ENCODE assay signal across 22 mouse cellular contexts in the genomic region with DNA sequence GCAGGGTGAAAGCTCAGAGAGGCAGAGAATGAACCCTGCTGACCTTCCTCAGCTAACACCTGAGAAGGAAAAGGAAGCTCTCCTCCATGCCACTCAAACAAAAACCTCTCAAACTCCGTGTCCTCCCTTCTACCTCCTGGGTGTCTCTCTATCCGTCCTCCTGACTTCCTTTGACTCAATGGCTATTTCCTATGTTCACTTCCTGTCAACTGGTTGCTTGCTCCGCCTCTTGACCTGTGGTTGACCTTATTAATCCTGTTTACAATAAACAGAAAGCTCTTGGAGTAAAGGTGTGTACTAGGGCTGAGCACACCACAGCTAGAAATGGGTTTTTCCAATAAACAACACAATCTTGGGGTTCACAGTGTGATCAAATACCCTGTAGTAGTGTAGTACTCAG. TPM values are rescaled to one million over a fixed set of nuclear protein-coding genes. Genes with fewer than 3 reads are reported as not detected.
A peak's percentile ranks its signal among the peaks of the same experiment; 100 is the strongest.
DNase-seq lines count a peak whose midpoint lies in the region; ATAC-seq and TF ChIP-seq lines count a peak whose summit lies in the region.
"Had no signal": no experiment of that assay in that cellular context is flagged by ENCODE, and none has a peak within 500 bp of the region (broad histone marks: within the 10 kb centered on the region; RNA-seq: fewer than 3 reads in every experiment).

No protein-coding gene starts in this region.

- peak overlapping the region; percentile 65; the same call in 1 of the 2 replicates for H3K27ac ChIP-seq in ES-Bruce4 (ENCODE audit: insufficient read depth, low read length)
- H3K27ac ChIP-seq: embryonic facial prominence, embryonic 12.5 days; forebrain, embryonic 15.5 days; heart, embryonic 15.5 days; hindbrain, embryonic 13.5 days; hindbrain, postnatal 0 days had no signal

- TF ChIP-seq EP300 in ES-Bruce4 (IDR thresholded peaks at IDR 0.05; ENCODE audit: insufficient read depth, low read depth, low read length): no peak

- TF ChIP-seq CTCF in ES-Bruce4 (IDR thresholded peaks at IDR 0.05; ENCODE audit: low read depth, low read length): no peak

- peak; percentile 22 for DNase-seq in CD4-positive, CD25-positive, alpha-beta regulatory T cell, adult 2 months (ENCODE audit: low read depth, low spot score)
- DNase-seq in ZHBTc4 (ENCODE audit: low read depth, low spot score): peak; percentile 66
- no peak for DNase-seq in liver
- DNase-seq in urinary bladder, postnatal 14 days (ENCODE audit: low spot score): no peak
- DNase-seq in kidney, adult 11 months: no peak
- DNase-seq: adrenal gland, postnatal 14 days; cerebellum, adult 8-10 months; cerebellum, postnatal 14 days; embryo, embryonic 11 days; gastrocnemius, postnatal 14 days; heart, adult 2 months; heart, postnatal 14 days; kidney, adult 9 months had no signal

- no peaks in the 10 kb centered on the region for H3K4me1 ChIP-seq in ES-Bruce4 (ENCODE audit: control insufficient read depth, insufficient read depth, low read length)
- H3K4me1 ChIP-seq: embryonic facial prominence, embryonic 12.5 days; forebrain, embryonic 15.5 days; hindbrain, embryonic 13.5 days had no signal

- no peaks in the 10 kb centered on the region for H3K27me3 ChIP-seq in ES-Bruce4 (ENCODE audit: control insufficient read depth, insufficient read depth, low read length, poor library complexity, severe bottlenecking)
- H3K27me3 ChIP-seq: embryonic facial prominence, embryonic 12.5 days; forebrain, embryonic 15.5 days; heart, embryonic 15.5 days; hindbrain, embryonic 13.5 days had no signal

- ATAC-seq in inflammation-experienced regulatory T-cells, adult 6 months: peak; percentile 56
- ATAC-seq: forebrain, embryonic 15.5 days; hindbrain, postnatal 0 days; intestine, postnatal 0 days had no signal

- H3K36me3 ChIP-seq in ES-Bruce4 (ENCODE audit: control insufficient read depth, insufficient read depth, low read length, poor library complexity, severe bottlenecking): peaks cover 31% of the 10 kb centered on the region

- TF ChIP-seq POLR2A in ES-Bruce4 (IDR thresholded peaks at IDR 0.05; ENCODE audit: insufficient read depth, low read length): no peak

- H3K9me3 ChIP-seq in ES-Bruce4 (replicated peaks; ENCODE audit: control insufficient read depth, insufficient read depth, low read length, poor library complexity, severe bottlenecking): no peaks in the 10 kb centered on the region; the same call in 1 of the 2 replicates
- H3K9me3 ChIP-seq: embryonic facial prominence, embryonic 12.5 days; forebrain, embryonic 15.5 days; heart, embryonic 15.5 days; hindbrain, embryonic 13.5 days had no signal

- no peak overlapping the region; the same call in 1 of the 2 replicates for H3K4me3 ChIP-seq in ES-Bruce4 (ENCODE audit: low read depth, low read length)
- H3K4me3 ChIP-seq: embryonic facial prominence, embryonic 12.5 days; forebrain, embryonic 15.5 days; heart, adult 2 months; heart, embryonic 15.5 days; hindbrain, embryonic 13.5 days had no signal

- no peak overlapping the region for H3K9ac ChIP-seq in ES-Bruce4 (ENCODE audit: low read depth, poor library complexity, severe bottlenecking)
- H3K9ac ChIP-seq: embryonic facial prominence, embryonic 12.5 days; forebrain, embryonic 15.5 days; heart, embryonic 15.5 days; hindbrain, embryonic 13.5 days had no signal

RNA-seq across cellular contexts. Expression of a gene that starts 10.4 kb away (rescaled TPM):
- 59.2 and 64.2 TPM in 2 replicates for polyA plus RNA-seq in ES-Bruce4 (2011; ENCODE audit: insufficient read depth, insufficient read length, low read depth, missing spikeins)
- polyA plus RNA-seq in inflammation-experienced regulatory T-cells, adult 6 months (2017; shearing (Covaris generic)): 10 to 100 TPM; 36.7 to 53.5 (median 40.3) TPM

RNA-seq across cellular contexts. Expression of a gene that starts 40.0 kb away (rescaled TPM):
- polyA plus RNA-seq in ES-Bruce4 (2011; ENCODE audit: insufficient read depth, insufficient read length, low read depth, missing spikeins): not detected in 2 replicates
- polyA plus RNA-seq in inflammation-experienced regulatory T-cells, adult 6 months (2017; shearing (Covaris generic)): 1 to 10 TPM in 1 of 3 experiments, under 1 TPM in 2; 0.30 to 1.3 (median 0.53) TPM
- polyA plus RNA-seq: C2C12 had no signal

Comparison
In these comparisons a context has a peak if more than half of its experiments do, and no peak if none do; other contexts are left out.
1. DNase-seq: peak in CD4-positive, CD25-positive, alpha-beta regulatory T cell, adult 2 months (single experiment) and ZHBTc4 (single experiment); none in liver (single experiment), urinary bladder, postnatal 14 days (single experiment) and kidney, adult 11 months (single experiment).